Mouse (Mus musculus) CH12.LX (cell line): ENCODE results near the gene Il27.

ENCODE experiments used
- CTCF ChIP-seq, 2 experiments: IDR thresholded peaks in 1 of 2; conservative IDR thresholded peaks in 1 of 2; 2 replicates each; pipeline ENCODE4 v1.5.1; 2011 to 2012; ENCODE audit warnings: low read depth in 2 of 2, low read length in 2 of 2, improper control_type of control experiment in 1 of 2, inconsistent platforms in 1 of 2, mild to moderate bottlenecking in 1 of 2, moderate library complexity in 1 of 2
- E2F4 ChIP-seq: IDR thresholded peaks from 2 replicates; pipeline ENCODE4 v1.6.1; 2011; ENCODE audit warnings: low read depth, low read length, improper control_type of control experiment; ENCODE audit not compliant: insufficient replicate concordance
- JUND ChIP-seq: conservative IDR thresholded peaks from 2 replicates; pipeline ENCODE4 v1.6.1; 2011; ENCODE audit warnings: low read depth, low read length, improper control_type of control experiment
- MAZ ChIP-seq: IDR thresholded peaks from 2 replicates; pipeline ENCODE4 v1.6.1; 2012; ENCODE audit warnings: low read depth, mild to moderate bottlenecking, inconsistent platforms, low read length, improper control_type of control experiment, moderate library complexity
- MEF2A ChIP-seq: IDR thresholded peaks from 2 replicates; pipeline ENCODE4 v1.6.1; 2014; ENCODE audit warnings: low read depth, mild to moderate bottlenecking, inconsistent platforms, low read length, improper control_type of control experiment, borderline replicate concordance
- POLR2A ChIP-seq: IDR thresholded peaks from 2 replicates; pipeline ENCODE4 v1.6.1; 2011; ENCODE audit warnings: low read depth, mild to moderate bottlenecking, improper control_type of control experiment, low read length
- USF2 ChIP-seq: conservative IDR thresholded peaks from 2 replicates; pipeline ENCODE4 v1.6.1; 2011; ENCODE audit warnings: low read depth, low read length, improper control_type of control experiment
- ZC3H11A ChIP-seq: IDR thresholded peaks from 2 replicates; pipeline ENCODE4 v1.6.1; 2012; ENCODE audit warnings: low read depth, mild to moderate bottlenecking, inconsistent platforms, low read length, improper control_type of control experiment

DNA sequence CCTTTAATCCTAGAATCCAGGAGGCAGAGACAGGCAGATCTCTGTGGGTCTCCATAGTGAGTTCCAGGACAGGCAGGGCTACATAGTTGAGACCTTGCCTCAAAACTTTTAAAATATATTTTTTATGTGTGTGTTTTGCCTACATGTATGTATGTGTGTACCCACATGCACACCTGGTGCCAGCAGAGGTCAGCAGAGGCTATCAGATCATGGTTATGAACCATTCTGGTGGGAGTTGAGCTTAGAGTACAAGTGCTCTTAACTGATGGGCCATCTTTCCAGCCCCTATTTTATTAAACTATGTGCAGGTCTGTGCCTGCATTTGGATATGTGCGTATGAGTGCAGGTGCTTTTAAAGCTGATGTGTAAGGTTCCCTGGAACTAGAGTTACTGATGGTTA, 39.9 kb downstream of the Il27 start:
- TF ChIP-seq ZC3H11A (no peak), USF2 (no peak), CTCF (conservative IDR thresholded peaks at IDR 0.05 in 1 of 2, IDR thresholded peaks at IDR 0.05 in 1 of 2; ENCODE audit: low read depth in 2 of 2, low read length in 2 of 2) (peak in 1 of 2 experiments; percentile 54; a peak in 2 of 4 replicates), POLR2A (no peak), E2F4 (no peak), MEF2A (no peak), JUND (no peak), MAZ (no peak)
